Mouse (Mus musculus) heart, embryonic 14.5 days (tissue): ENCODE data around the gene Cenpp. TPM values are rescaled to one million over a fixed set of nuclear protein-coding genes. Genes with fewer than 3 reads are reported as not detected.
A peak's percentile ranks its signal among the peaks of the same experiment; 100 is the strongest.

Source experiments
- ATAC-seq: fragments of 200-750 bp; cut with Nextera tagmentation; 2 replicates; pipeline ENCODE4 v1.8.0; 2017; ENCODE audit warnings: low read depth, moderate TSS enrichment; ENCODE audit not compliant: insufficient number of reproducible peaks, insufficient read depth, low FRiP score
- H3K27ac ChIP-seq, 2 experiments: fragments of 200-500 bp in 1 of 2; fragments of 300-500 bp in 1 of 2; sonication (generic) in 1 of 2; replicated peaks in 1 of 2; 2 replicates each; pipeline ENCODE4 v1.5.1; 2012 to 2014; ENCODE audit warnings: low read depth in 2 of 2, low read length in 2 of 2, control low read depth in 1 of 2, mild to moderate bottlenecking in 1 of 2, mixed read lengths in 1 of 2; ENCODE audit not compliant: control insufficient read depth in 1 of 2, insufficient read depth in 1 of 2
- H3K27me3 ChIP-seq: fragments of 300-500 bp; sonication (generic); 2 replicates; pipeline ENCODE4 v1.6.1; 2014; ENCODE audit warnings: mild to moderate bottlenecking, low read length, control low read depth; ENCODE audit not compliant: control insufficient read depth, insufficient read depth
- H3K36me3 ChIP-seq: fragments of 300-500 bp; sonication (generic); 2 replicates; pipeline ENCODE4 v1.6.1; 2014; ENCODE audit warnings: mild to moderate bottlenecking, control low read depth, low read length, mixed read lengths; ENCODE audit not compliant: control insufficient read depth, insufficient read depth
- H3K4me1 ChIP-seq, 2 experiments: fragments of 200-500 bp in 1 of 2; fragments of 300-500 bp in 1 of 2; sonication (generic) in 1 of 2; 2 replicates each; pipeline ENCODE4 v1.6.1; 2012 to 2014; ENCODE audit warnings: low read length in 2 of 2, control low read depth in 1 of 2, mixed read lengths in 1 of 2; ENCODE audit not compliant: control insufficient read depth in 2 of 2, insufficient read depth in 2 of 2
- H3K4me2 ChIP-seq: fragments of 300-500 bp; sonication (generic); 2 replicates; pipeline ENCODE4 v1.6.1; 2014; ENCODE audit warnings: mild to moderate bottlenecking, low read length
- H3K4me3 ChIP-seq, 2 experiments: fragments of 200-500 bp in 1 of 2; fragments of 300-500 bp in 1 of 2; sonication (generic) in 1 of 2; 2 replicates each; pipeline ENCODE4 v1.5.1; 2012 to 2014; ENCODE audit warnings: low read length in 2 of 2, mild to moderate bottlenecking in 2 of 2, control low read depth in 1 of 2, low read depth in 1 of 2, moderate library complexity in 1 of 2; ENCODE audit not compliant: control insufficient read depth in 1 of 2, insufficient read depth in 1 of 2
- H3K9ac ChIP-seq: fragments of 300-500 bp; sonication (generic); 2 replicates; pipeline ENCODE4 v1.6.1; 2014; ENCODE audit warnings: mild to moderate bottlenecking, low read length
- H3K9me3 ChIP-seq: fragments of 300-500 bp; sonication (generic); 2 replicates; pipeline ENCODE4 v1.6.1; 2016; ENCODE audit warnings: low read length, control low read depth; ENCODE audit not compliant: control insufficient read depth
- WGBS: fragments of 180-500 bp; shearing (Covaris S2); extraction: QIAGEN DNeasy Blood & Tissue Kit; methylation state at CpG from one replicate; pipeline ENCODE4 v1.1.7; 2014; 5-methylcytosine and 5-hydroxymethylcytosine counted together
- polyA plus RNA-seq: library from polyadenylated mRNA; unstranded; fragments of >200 nt; fragmentation: Nextera tagmentation; extraction: Ambion mirVana; gene quantifications from 2 replicates; pipeline ENCODE4 v1.2.1, GENCODE M21; 2014

The Cenpp gene
- polyA plus RNA-seq, 1 experiment from 2014 or later: 27.5 TPM

DNA sequence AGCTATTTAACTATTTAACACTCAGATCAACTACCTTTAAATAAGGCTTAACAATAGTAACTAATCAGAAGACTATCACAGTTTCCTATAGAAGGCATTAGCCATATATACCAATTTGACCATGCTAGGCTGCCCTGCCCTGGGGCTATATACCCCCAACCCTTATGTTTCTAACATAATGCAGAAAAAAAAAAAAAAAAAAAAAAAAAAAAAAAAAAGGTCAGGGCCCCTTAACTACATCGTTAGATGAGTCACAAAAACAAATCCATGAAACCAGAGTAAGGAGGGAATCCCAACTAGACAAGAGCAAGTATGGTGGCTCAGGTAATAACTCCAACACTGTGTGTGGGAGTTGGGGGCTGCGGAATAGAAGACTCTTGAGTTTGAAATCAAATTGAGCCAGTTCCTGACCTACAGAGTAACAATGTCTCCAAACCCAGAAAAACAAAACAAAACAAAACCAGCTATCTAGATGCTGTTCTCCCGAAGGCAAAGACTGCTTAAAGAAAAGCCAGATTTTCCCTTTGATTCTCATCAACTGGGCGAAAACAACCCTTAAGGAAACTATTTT lies 719 bp downstream of the Cenpp start:
- no peak for ATAC-seq
- peak overlapping the region; percentile 88 to 95 for H3K4me3 ChIP-seq
- peaks cover 0 to 14% of the 10 kb centered on the region in 2 experiments; a peak in 2 of 4 replicates for H3K4me1 ChIP-seq
- peaks cover 15% of the 10 kb centered on the region for H3K36me3 ChIP-seq
- peak overlapping the region; percentile 84 for H3K4me2 ChIP-seq
- H3K27me3 ChIP-seq: no peaks in the 10 kb centered on the region
- H3K9ac ChIP-seq: peak overlapping the region; percentile 76
- 1% methylated on average over 4 of the region's 4 CpGs for WGBS
- H3K9me3 ChIP-seq: no peaks in the 10 kb centered on the region
- no peak overlapping the region; a peak in 1 of 4 replicates for H3K27ac ChIP-seq

DNA sequence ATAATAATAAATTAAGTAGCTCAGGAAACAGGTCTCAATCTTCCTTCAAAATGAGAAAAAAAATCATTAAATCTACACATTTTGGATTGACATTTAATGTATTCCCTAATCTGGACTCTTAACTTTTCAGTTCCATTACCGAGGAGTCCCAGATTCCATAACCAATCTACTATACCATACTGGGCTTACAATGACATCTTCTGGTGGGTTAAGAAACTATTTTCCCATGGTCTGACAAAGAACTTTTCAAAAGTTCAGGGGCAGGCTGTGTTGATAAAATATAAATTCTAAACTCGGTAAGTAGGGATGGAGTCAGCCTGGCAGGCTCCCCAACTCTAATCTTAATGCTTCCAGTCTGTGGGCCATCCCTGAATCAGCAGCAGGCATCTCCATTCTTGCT lies 1.4 kb downstream of the Cenpp start:
- Histone ChIP-seq H3K4me2 (peak overlapping the region; percentile 84), H3K9me3 (no peaks in the 10 kb centered on the region), H3K9ac (no peak overlapping the region), H3K27me3 (no peaks in the 10 kb centered on the region), H3K27ac (no peak overlapping the region), H3K4me1 (peaks cover 0 to 14% of the 10 kb centered on the region in 2 experiments; a peak in 2 of 4 replicates), H3K4me3 (no peak overlapping the region), H3K36me3 (peaks cover 11% of the 10 kb centered on the region; the same call in 1 of the 2 replicates)
- no peak for ATAC-seq
- WGBS: 20% methylated on average over 2 of the region's 2 CpGs

DNA sequence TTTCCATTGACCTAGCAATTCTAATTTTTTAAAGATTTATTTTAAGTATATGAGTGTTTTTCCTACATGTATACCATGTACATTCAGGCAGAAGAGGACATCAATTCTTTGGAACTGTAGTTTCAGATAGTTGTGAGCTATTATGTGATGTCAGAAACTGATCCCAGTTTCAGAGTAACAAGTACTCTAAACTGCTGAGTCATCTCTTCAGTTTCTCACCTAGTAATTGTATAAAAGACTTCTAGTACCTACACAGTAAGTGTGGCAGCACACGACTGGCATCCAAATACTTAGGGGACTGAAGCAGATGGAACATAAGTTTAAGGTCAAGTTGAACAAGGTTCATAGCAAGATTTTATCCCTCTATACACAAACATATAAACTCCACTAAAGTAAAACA lies 6.6 kb downstream of the Cenpp start:
- Histone ChIP-seq H3K4me1 (no peaks in the 10 kb centered on the region; a peak in 1 of 4 replicates), H3K36me3 (peaks cover 8% of the 10 kb centered on the region; the same call in 1 of the 2 replicates), H3K9me3 (no peaks in the 10 kb centered on the region), H3K4me2 (no peak overlapping the region), H3K4me3 (no peak overlapping the region), H3K9ac (no peak overlapping the region), H3K27me3 (no peaks in the 10 kb centered on the region), H3K27ac (no peak overlapping the region)
- no peak for ATAC-seq
- 83% methylated on average over 1 of the region's 1 CpGs for WGBS

DNA sequence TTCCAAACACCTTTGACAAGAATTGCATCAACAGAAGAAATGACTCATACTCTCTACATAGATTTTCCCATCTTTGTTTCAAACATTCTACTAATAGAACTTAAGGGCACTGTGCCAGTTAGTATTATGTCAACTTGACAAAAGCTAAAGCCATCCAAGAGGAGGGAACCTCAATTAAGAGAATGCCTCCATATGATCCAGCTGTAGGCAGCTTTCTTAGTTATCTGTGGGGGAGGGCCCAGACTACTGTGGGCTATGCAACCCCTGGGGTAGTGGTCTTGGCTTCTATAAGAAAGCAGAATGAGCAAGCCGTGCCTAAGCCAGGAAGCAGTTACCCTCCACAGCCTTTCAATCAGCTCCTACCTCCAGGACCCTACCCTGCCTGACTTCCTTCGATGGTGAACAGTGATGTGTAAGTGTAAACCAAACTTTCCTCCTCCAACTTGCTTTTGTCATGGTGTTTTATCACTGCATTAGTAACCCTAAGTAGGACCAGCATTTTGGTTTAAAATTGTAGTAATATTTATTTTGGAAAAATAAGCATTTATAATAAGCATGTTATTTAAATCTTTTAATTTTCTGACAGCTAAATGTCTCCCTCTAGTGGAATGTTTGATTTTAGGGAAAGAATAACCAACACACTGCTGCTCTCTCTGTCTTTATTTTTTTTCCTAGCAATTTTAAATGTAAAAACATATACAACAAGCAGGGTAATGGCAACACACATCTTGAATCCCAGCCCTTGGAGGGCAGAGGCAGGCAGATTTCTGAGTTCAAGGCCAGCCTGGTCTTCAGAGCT lies 7.7 kb downstream of the Cenpp start:
- WGBS: 67% methylated on average over 2 of the region's 2 CpGs
- Histone ChIP-seq H3K4me1 (no peaks in the 10 kb centered on the region; a peak in 1 of 4 replicates), H3K9ac (no peak overlapping the region), H3K27me3 (no peaks in the 10 kb centered on the region), H3K9me3 (no peaks in the 10 kb centered on the region), H3K4me2 (no peak overlapping the region), H3K27ac (peak overlapping the region in 1 of 2 experiments; percentile 58; a peak in 2 of 4 replicates), H3K36me3 (peaks cover 13% of the 10 kb centered on the region), H3K4me3 (no peak overlapping the region)
- ATAC-seq: peak; percentile 43; the same call in 1 of the 2 replicates

DNA sequence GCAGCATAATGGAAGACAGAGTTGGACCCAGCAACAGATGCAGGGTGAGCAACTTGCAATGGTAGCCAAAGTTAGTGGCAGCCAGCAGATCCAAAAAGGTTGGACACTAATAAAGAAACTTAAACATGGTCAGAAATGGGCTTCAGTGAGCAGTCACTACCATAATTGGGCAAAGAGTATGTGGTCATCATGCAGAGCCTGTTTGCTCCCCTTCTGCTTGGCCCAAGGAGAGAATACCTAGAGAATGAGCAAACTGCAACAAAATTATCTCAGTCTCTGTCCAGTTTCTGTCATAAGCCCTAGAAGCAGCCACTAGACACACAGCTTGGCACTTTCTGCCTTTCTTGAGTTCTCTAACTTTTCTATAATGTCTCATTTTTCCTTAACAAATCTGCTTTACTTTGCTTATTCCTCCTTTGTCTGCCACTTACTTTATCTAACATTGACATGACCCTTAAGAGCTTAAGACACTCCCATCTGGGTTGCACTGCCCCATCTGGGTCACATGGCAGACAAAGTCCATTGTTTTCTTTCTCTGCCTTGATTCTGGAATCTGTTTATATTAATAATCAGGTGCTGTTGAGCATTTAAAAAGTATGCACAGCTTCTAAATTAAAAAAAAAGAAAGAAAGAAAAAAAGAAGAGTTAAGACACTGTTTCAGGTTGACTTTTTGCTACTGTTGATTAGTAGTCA lies 8.8 kb downstream of the Cenpp start:
- Histone ChIP-seq H3K4me3 (no peak overlapping the region), H3K27ac (0 out of 4 replicates have a peak overlapping the region, but pooled peaks of 1 of the 2 experiments have one; percentile 4), H3K9ac (no peak overlapping the region), H3K36me3 (peaks cover 19% of the 10 kb centered on the region), H3K4me2 (no peak overlapping the region), H3K27me3 (no peaks in the 10 kb centered on the region), H3K4me1 (no peaks in the 10 kb centered on the region; a peak in 1 of 4 replicates), H3K9me3 (no peaks in the 10 kb centered on the region)
- ATAC-seq: no peak

DNA sequence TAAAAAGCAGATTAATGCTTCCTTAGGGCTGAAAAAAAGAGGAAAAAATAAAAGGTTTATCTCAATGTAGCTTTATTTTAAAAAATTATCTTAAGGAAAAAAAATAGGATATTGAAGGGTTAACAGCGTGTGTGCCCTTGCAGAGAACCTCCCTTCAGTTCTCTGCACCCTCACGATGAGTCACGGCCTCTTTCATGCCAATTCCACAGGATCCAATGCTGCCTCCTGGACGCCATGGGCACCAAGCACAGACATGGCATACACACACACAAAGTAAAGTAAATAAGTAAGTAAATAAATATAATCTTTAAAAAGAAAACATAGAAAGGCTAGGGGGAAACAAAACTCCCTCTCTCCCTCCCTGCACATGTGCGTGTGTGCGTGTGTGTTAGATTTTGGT lies 9.9 kb downstream of the Cenpp start:
- no peak overlapping the region for H3K4me3 ChIP-seq
- H3K4me2 ChIP-seq: no peak overlapping the region
- 75% methylated on average over 6 of the region's 6 CpGs for WGBS
- H3K9me3 ChIP-seq: no peaks in the 10 kb centered on the region
- H3K36me3 ChIP-seq: peaks cover 19% of the 10 kb centered on the region
- H3K27ac ChIP-seq: no peak overlapping the region
- no peaks in the 10 kb centered on the region for H3K27me3 ChIP-seq
- ATAC-seq: no peak
- H3K4me1 ChIP-seq: no peaks in the 10 kb centered on the region; a peak in 1 of 4 replicates
- no peak overlapping the region for H3K9ac ChIP-seq

DNA sequence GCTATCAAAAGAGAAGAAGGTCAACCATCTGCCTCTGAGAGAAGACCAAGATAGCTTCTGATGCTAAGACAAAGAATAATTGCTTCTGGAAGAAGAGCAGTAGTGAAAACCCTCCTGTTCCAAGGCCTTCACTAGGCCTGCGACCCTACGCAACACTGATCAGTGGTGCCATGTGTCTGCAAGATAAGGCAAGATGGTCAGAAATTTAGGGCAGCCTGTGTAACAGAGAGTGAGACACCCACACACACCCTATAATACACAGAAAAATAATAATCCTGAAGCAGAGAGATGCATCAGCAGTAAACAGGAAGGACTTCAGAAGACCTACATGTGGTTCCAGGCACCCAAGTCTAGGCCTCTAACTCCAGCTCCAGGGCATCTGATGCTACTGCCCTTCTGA lies 12.6 kb downstream of the Cenpp start:
- Histone ChIP-seq H3K4me1 (no peaks in the 10 kb centered on the region; a peak in 1 of 4 replicates), H3K4me3 (no peak overlapping the region), H3K27ac (no peak overlapping the region), H3K9me3 (no peaks in the 10 kb centered on the region), H3K4me2 (no peak overlapping the region), H3K36me3 (peaks cover 11% of the 10 kb centered on the region), H3K27me3 (no peaks in the 10 kb centered on the region), H3K9ac (no peak overlapping the region)
- 95% methylated on average over 2 of the region's 2 CpGs for WGBS
- no peak for ATAC-seq
